Mouse (Mus musculus) neural tube, embryonic 13.5 days (tissue): ENCODE results near the gene Cirbp. TPM values are rescaled to one million over a fixed set of nuclear protein-coding genes. Genes with fewer than 3 reads are reported as not detected.

ENCODE experiments used
- ATAC-seq: fragments of 200-750 bp; cut with Nextera tagmentation; 2 replicates; pipeline ENCODE4 v1.8.0; 2017; ENCODE audit warnings: low read depth, mild to moderate bottlenecking, moderate TSS enrichment, moderate library complexity
- H3K27ac ChIP-seq: fragments of 300-500 bp; sonication (generic); replicated peaks from 2 replicates; pipeline ENCODE4 v1.5.1; 2015; ENCODE audit warnings: moderate library complexity, mild to moderate bottlenecking, inconsistent platforms
- H3K27me3 ChIP-seq: fragments of 300-500 bp; sonication (generic); 2 replicates; pipeline ENCODE4 v1.6.1; 2015; ENCODE audit warnings: mild to moderate bottlenecking, inconsistent platforms
- H3K36me3 ChIP-seq: fragments of 300-500 bp; sonication (generic); 2 replicates; pipeline ENCODE4 v1.6.1; 2015; ENCODE audit warnings: mild to moderate bottlenecking, inconsistent platforms
- H3K4me1 ChIP-seq: fragments of 300-500 bp; sonication (generic); replicated peaks from 2 replicates; pipeline ENCODE4 v1.6.1; 2015; ENCODE audit warnings: inconsistent platforms
- H3K4me2 ChIP-seq: fragments of 300-500 bp; sonication (generic); 2 replicates; pipeline ENCODE4 v1.6.1; 2015; ENCODE audit warnings: inconsistent platforms, mild to moderate bottlenecking, moderate library complexity
- H3K4me3 ChIP-seq: fragments of 300-500 bp; sonication (generic); 2 replicates; pipeline ENCODE4 v1.5.1; 2015; ENCODE audit warnings: mild to moderate bottlenecking, inconsistent platforms
- H3K9ac ChIP-seq: fragments of 300-500 bp; sonication (generic); 2 replicates; pipeline ENCODE4 v1.6.1; 2015; ENCODE audit warnings: moderate library complexity, mild to moderate bottlenecking, inconsistent platforms
- H3K9me3 ChIP-seq: fragments of 300-500 bp; sonication (generic); 2 replicates; pipeline ENCODE4 v1.6.1; 2016; ENCODE audit warnings: inconsistent platforms
- WGBS: fragments of 180-500 bp; shearing (Covaris S2); methylation state at CpG from one replicate; pipeline ENCODE4 v1.1.7; 2015; 5-methylcytosine and 5-hydroxymethylcytosine counted together
- polyA plus RNA-seq: library from polyadenylated mRNA; unstranded; fragments of >200 nt; fragmentation: Nextera tagmentation; extraction: Ambion mirVana; gene quantifications from 2 replicates; pipeline ENCODE4 v1.2.1, GENCODE M21; 2015

Cirbp gene
- polyA plus RNA-seq, 1 experiment from 2014 or later: 325 TPM

DNA sequence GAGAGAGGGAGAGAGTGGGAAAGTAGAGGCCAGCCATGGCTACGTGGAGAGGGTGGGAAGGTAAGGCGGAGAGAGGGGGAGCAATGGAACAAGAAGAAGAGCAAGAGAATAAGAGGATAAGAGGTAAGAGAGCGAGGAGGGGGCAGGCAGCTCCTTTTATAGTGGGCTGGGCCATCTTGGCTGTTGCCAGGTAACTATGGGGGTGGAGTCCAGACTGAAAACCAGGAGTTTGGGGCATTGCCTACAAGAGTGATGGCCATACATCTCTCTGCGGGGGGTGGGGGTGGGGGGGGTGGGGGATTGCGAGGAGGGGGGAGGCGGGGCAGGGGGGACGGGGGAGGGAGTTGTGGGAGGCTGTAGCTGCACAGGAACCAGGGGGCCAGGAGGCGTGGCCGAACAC is 54.9 kb downstream of the Cirbp start:
- WGBS: 29% methylated on average over 6 of the region's 9 CpGs
- Histone ChIP-seq H3K4me3 (no peak overlapping the region), H3K27ac (no peak overlapping the region), H3K9me3 (no peaks in the 10 kb centered on the region), H3K4me1 (peaks cover 7% of the 10 kb centered on the region; the same call in 1 of the 2 replicates), H3K9ac (no peak overlapping the region), H3K27me3 (no peaks in the 10 kb centered on the region), H3K4me2 (no peak overlapping the region), H3K36me3 (no peaks in the 10 kb centered on the region)
- ATAC-seq: no peak

Other genes with a start within 250 kb of the Cirbp start
- 2.1 and 2.4 TPM in 2 replicates for gene Kiss1r, start 249.0 kb upstream of the Cirbp start, polyA plus RNA-seq
- gene R3hdm4, start 244.8 kb upstream of the Cirbp start, polyA plus RNA-seq: 237 and 249 TPM in 2 replicates
- 3.4 and 5.4 TPM in 2 replicates for gene Arid3a, start 238.9 kb upstream of the Cirbp start, polyA plus RNA-seq
- gene Wdr18, start 205.8 kb upstream of the Cirbp start, polyA plus RNA-seq: 67.0 and 85.7 TPM in 2 replicates
- gene Grin3b, start 195.3 kb upstream of the Cirbp start, polyA plus RNA-seq: 0.58 and 0.61 TPM in 2 replicates
- 21.0 and 21.4 TPM in 2 replicates for gene Tmem259, start 181.7 kb upstream of the Cirbp start, polyA plus RNA-seq
- 55.6 and 56.2 TPM in 2 replicates for gene Cnn2, start 177.4 kb upstream of the Cirbp start, polyA plus RNA-seq
- gene Abca7, start 169.5 kb upstream of the Cirbp start, polyA plus RNA-seq: 7.7 and 8.1 TPM in 2 replicates
- gene Arhgap45, start 149.3 kb upstream of the Cirbp start, polyA plus RNA-seq: 2.4 and 2.9 TPM in 2 replicates
- gene Polr2e, start 126.2 kb upstream of the Cirbp start, polyA plus RNA-seq: 141 and 153 TPM in 2 replicates
- 505 and 556 TPM in 2 replicates for gene Gpx4, start 118.8 kb upstream of the Cirbp start, polyA plus RNA-seq
- 12.9 and 13.0 TPM in 2 replicates for gene Sbno2, start 60.4 kb upstream of the Cirbp start, polyA plus RNA-seq
- gene Stk11, start 50.2 kb upstream of the Cirbp start, polyA plus RNA-seq: 13.3 and 16.8 TPM in 2 replicates
- 467 and 481 TPM in 2 replicates for gene Atp5d, start 27.4 kb upstream of the Cirbp start, polyA plus RNA-seq
- 53.9 and 55.1 TPM in 2 replicates for gene Cbarp, start 25.1 kb upstream of the Cirbp start, polyA plus RNA-seq
- gene Midn, start 17.7 kb upstream of the Cirbp start, polyA plus RNA-seq: 31.0 and 35.8 TPM in 2 replicates
- 11.4 and 16.3 TPM in 2 replicates for gene 1600002K03Rik, start 7.0 kb downstream of the Cirbp start, polyA plus RNA-seq
- 34.0 and 34.8 TPM in 2 replicates for gene Efna2, start 13.5 kb downstream of the Cirbp start, polyA plus RNA-seq
- gene Mum1, start 60.4 kb downstream of the Cirbp start, polyA plus RNA-seq: 46.5 and 60.7 TPM in 2 replicates
- gene Ndufs7, start 83.1 kb downstream of the Cirbp start, polyA plus RNA-seq: 250 and 275 TPM in 2 replicates
- 31.2 and 33.0 TPM in 2 replicates for gene Gamt, start 95.0 kb downstream of the Cirbp start, polyA plus RNA-seq
- 59.8 and 66.5 TPM in 2 replicates for gene Dazap1, start 95.5 kb downstream of the Cirbp start, polyA plus RNA-seq
- 573 and 601 TPM in 2 replicates for gene Rps15, start 126.5 kb downstream of the Cirbp start, polyA plus RNA-seq
- 153 and 156 TPM in 2 replicates for gene Apc2, start 130.0 kb downstream of the Cirbp start, polyA plus RNA-seq
- gene 2310011J03Rik, start 154.6 kb downstream of the Cirbp start, polyA plus RNA-seq: 27.9 and 30.7 TPM in 2 replicates
- 2.9 and 3.6 TPM in 2 replicates for gene Pcsk4, start 163.5 kb downstream of the Cirbp start, polyA plus RNA-seq
- gene Reep6, start 164.0 kb downstream of the Cirbp start, polyA plus RNA-seq: 3.3 and 4.5 TPM in 2 replicates
- 1.6 and 1.8 TPM in 2 replicates for gene Adamtsl5, start 182.4 kb downstream of the Cirbp start, polyA plus RNA-seq
- 1.0 and 1.5 TPM in 2 replicates for gene Plk5, start 190.5 kb downstream of the Cirbp start, polyA plus RNA-seq
- 15.6 and 16.7 TPM in 2 replicates for gene Mex3d, start 221.7 kb downstream of the Cirbp start, polyA plus RNA-seq
- gene Mbd3, start 233.6 kb downstream of the Cirbp start, polyA plus RNA-seq: 238 and 241 TPM in 2 replicates
- 462 and 574 TPM in 2 replicates for gene Uqcr11, start 240.8 kb downstream of the Cirbp start, polyA plus RNA-seq